Mouse (Mus musculus) testis, adult 2 months (tissue): ENCODE data around the gene Rexo4.

ENCODE experiments used
- CTCF ChIP-seq: fragments of 200-500 bp; IDR thresholded peaks from 2 replicates; pipeline ENCODE4 v1.5.1; 2012; ENCODE audit warnings: low read depth, mild to moderate bottlenecking, inconsistent platforms, low read length, moderate library complexity; ENCODE audit not compliant: control insufficient read depth, insufficient read depth, insufficient replicate concordance
- POLR2A ChIP-seq: fragments of 200-500 bp; IDR thresholded peaks from 2 replicates; pipeline ENCODE4 v1.6.1; 2012; ENCODE audit warnings: low read depth, mild to moderate bottlenecking, inconsistent platforms, low read length, moderate library complexity; ENCODE audit not compliant: control insufficient read depth

GRCm38 (mm10) chr2:26952193-26952592, 12.0 kb downstream of the Rexo4 start:
- TF ChIP-seq CTCF (no peak), POLR2A (no peak)
